Mouse (Mus musculus) thymus, postnatal 36 days (tissue): ENCODE results near the gene Akap2.

Experiments used
- DNase-seq, 2 experiments: peaks; one replicate each; pipeline ENCODE4 v3.0.0; 2022; ENCODE audit warnings: mixed read lengths in 2 of 2

The Akap2 gene

GRCm38 (mm10) chr4:57839343-57839742 is 121.9 kb downstream of the Akap2 start:
- DNase-seq, result no peak

GRCm38 (mm10) chr4:57841911-57842310 is 124.5 kb downstream of the Akap2 start:
- no peak for DNase-seq

GRCm38 (mm10) chr4:57842472-57843305 is 125.2 kb downstream of the Akap2 start:
- no peak for DNase-seq

- DNase-seq, result no peak
Observed at GRCm38 (mm10) chr4:57845031-57845431, 127.6 kb downstream of the Akap2 start.

- DNase-seq, result no peak
Observed at GRCm38 (mm10) chr4:57845541-57846210, 128.2 kb downstream of the Akap2 start.

GRCm38 (mm10) chr4:57846381-57846990 is 129.0 kb downstream of the Akap2 start:
- DNase-seq, result no peak

- DNase-seq, result no peak
Observed at GRCm38 (mm10) chr4:57846991-57847422, 129.6 kb downstream of the Akap2 start.

- DNase-seq, result no peak
Observed at GRCm38 (mm10) chr4:57847676-57848075, 130.2 kb downstream of the Akap2 start.

- DNase-seq, result no peak
Observed at GRCm38 (mm10) chr4:57849465-57849864, 132.0 kb downstream of the Akap2 start.

- no peak for DNase-seq
Observed at GRCm38 (mm10) chr4:57851731-57852130, 134.3 kb downstream of the Akap2 start.

- DNase-seq, result no peak
Observed at GRCm38 (mm10) chr4:57852461-57853040, 135.1 kb downstream of the Akap2 start.

- DNase-seq, result no peak
Observed at GRCm38 (mm10) chr4:57854181-57854580, 136.7 kb downstream of the Akap2 start.

GRCm38 (mm10) chr4:57855281-57855941 is 138.0 kb downstream of the Akap2 start:
- no peak for DNase-seq

- no peak for DNase-seq
Observed at GRCm38 (mm10) chr4:57856673-57857072, 139.2 kb downstream of the Akap2 start.

- no peak for DNase-seq
Observed at GRCm38 (mm10) chr4:57860204-57860611, 142.8 kb downstream of the Akap2 start.

GRCm38 (mm10) chr4:57861166-57861565 is 143.7 kb downstream of the Akap2 start:
- no peak for DNase-seq

- no peak for DNase-seq
Observed at GRCm38 (mm10) chr4:57861856-57862255, 144.4 kb downstream of the Akap2 start.

GRCm38 (mm10) chr4:57862269-57862986 is 145.0 kb downstream of the Akap2 start:
- no peak for DNase-seq

- no peak for DNase-seq
Observed at GRCm38 (mm10) chr4:57866088-57866487, 148.6 kb downstream of the Akap2 start.

GRCm38 (mm10) chr4:57866990-57867389 is 149.5 kb downstream of the Akap2 start:
- DNase-seq, result no peak

GRCm38 (mm10) chr4:57867454-57867853 is 150.0 kb downstream of the Akap2 start:
- peak; percentile 40 to 65 for DNase-seq

GRCm38 (mm10) chr4:57879137-57879536 is 161.7 kb downstream of the Akap2 start:
- no peak for DNase-seq
